23 mouse cellular contexts compared by ENCODE assay signal in genomic region chr4:62302795-62303194, GRCm38 (mm10).
"Had no signal": no experiment of that assay in that cellular context is flagged by ENCODE, and none has a peak within 500 bp of the region (broad histone marks: within the 10 kb centered on the region; RNA-seq: fewer than 3 reads in every experiment).

No protein-coding gene starts in this region.

- H3K27me3 ChIP-seq: heart, embryonic 13.5 days; heart, embryonic 15.5 days; hindbrain, embryonic 13.5 days; limb, embryonic 13.5 days; limb, embryonic 15.5 days; liver, embryonic 12.5 days had no signal

- H3K4me3 ChIP-seq: heart, embryonic 10.5 days; heart, embryonic 13.5 days; heart, embryonic 15.5 days; hindbrain, embryonic 13.5 days; limb, embryonic 13.5 days; limb, embryonic 15.5 days; liver, embryonic 12.5 days had no signal

- H3K4me2 ChIP-seq: heart, embryonic 13.5 days; heart, embryonic 15.5 days; hindbrain, embryonic 13.5 days; limb, embryonic 13.5 days; limb, embryonic 15.5 days; liver, embryonic 12.5 days had no signal

- H3K4me1 ChIP-seq: heart, embryonic 10.5 days; heart, embryonic 13.5 days; heart, embryonic 15.5 days; hindbrain, embryonic 13.5 days; limb, embryonic 13.5 days; limb, embryonic 15.5 days; liver, embryonic 12.5 days had no signal

- ATAC-seq: forebrain, postnatal 0 days; hindbrain, postnatal 0 days; intestine, embryonic 16.5 days; liver, embryonic 12.5 days had no signal

- H3K9ac ChIP-seq: forebrain, postnatal 0 days; heart, embryonic 13.5 days; heart, embryonic 15.5 days; hindbrain, embryonic 13.5 days; limb, embryonic 13.5 days; limb, embryonic 15.5 days; liver, embryonic 12.5 days had no signal

- DNase-seq: forebrain, postnatal 0 days; gastrocnemius, postnatal 14 days; gastrocnemius, postnatal 36 days; heart, adult 18-20 months; heart, postnatal 14 days; heart, postnatal 36 days; kidney, adult 18-20 months; kidney, adult 8-10 months; kidney, postnatal 14 days; kidney, postnatal 36 days; layer of hippocampus, adult 9-11 months; layer of hippocampus, postnatal 36 days; left cerebral cortex, postnatal 4 days had no signal

- H3K9me3 ChIP-seq: heart, embryonic 10.5 days; heart, embryonic 13.5 days; heart, embryonic 15.5 days; hindbrain, embryonic 13.5 days; limb, embryonic 13.5 days; limb, embryonic 15.5 days; liver, embryonic 12.5 days had no signal

- H3K27ac ChIP-seq: heart, embryonic 10.5 days; heart, embryonic 13.5 days; heart, embryonic 15.5 days; hindbrain, embryonic 13.5 days; hindbrain, postnatal 0 days; kidney, postnatal 0 days; limb, embryonic 13.5 days; limb, embryonic 15.5 days; liver, embryonic 12.5 days had no signal
